Mouse (Mus musculus) heart, postnatal 14 days (tissue): ENCODE data around the gene Ttbk1. TPM values are rescaled to one million over a fixed set of nuclear protein-coding genes. Genes with fewer than 3 reads are reported as not detected.

ENCODE experiments used
- DNase-seq, 2 experiments: peaks; one replicate each; pipeline ENCODE4 v3.0.0; 2021 to 2022
- intact Hi-C: fragments of 180-260 bp; cut with DNase I; formaldehyde crosslinking; loops from one replicate; pipeline ENCODE4 v1.15.1; 2025
- total RNA-seq, 2 experiments: library from RNA; stranded (reverse); gene quantifications; 2 replicates each; pipeline ENCODE4 v1.2.3; 2021

Gene Ttbk1
- total RNA-seq, 2 experiments from 2014 or later = 0.29 to 0.48 TPM

GRCm38 (mm10) chr17:46428761-46429414 is 58.6 kb downstream of the Ttbk1 start, which contains the start of gene Crip3:
Gene Crip3 (plus strand): TSS chr17:46428926.
- no peak for DNase-seq
- intact Hi-C loops = no loop called here

DNA sequence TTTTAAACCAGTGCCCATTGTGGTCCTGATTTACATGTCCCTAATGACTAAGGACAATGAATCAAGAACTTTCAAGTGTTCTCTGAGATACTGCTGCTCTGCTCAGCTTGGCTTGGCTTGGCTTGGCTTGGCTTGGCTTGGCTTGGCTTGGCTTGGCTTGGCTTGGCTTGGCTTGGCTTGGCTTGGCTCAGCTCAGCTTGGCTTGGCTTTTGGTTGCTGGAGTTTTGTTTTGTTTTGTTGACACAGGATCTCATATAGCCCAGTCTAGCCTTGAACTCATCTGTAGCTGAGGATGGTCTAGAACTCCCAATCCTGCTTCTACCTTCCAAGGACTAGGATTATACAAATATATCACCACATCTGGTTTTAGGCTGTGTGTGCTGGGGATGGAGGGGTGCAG is 61.0 kb downstream of the Ttbk1 start:
- intact Hi-C loops = no loop called here
- no peak for DNase-seq

- no peak for DNase-seq
- intact Hi-C loops = no loop called here
Observed at GRCm38 (mm10) chr17:46419717-46420116, 67.8 kb downstream of the Ttbk1 start.

GRCm38 (mm10) chr17:46418628-46419027 is 68.8 kb downstream of the Ttbk1 start:
- peak; percentile 32 to 56 for DNase-seq
- intact Hi-C loops = no loop called here

GRCm38 (mm10) chr17:46408478-46408877 is 79.0 kb downstream of the Ttbk1 start:
- DNase-seq = no peak
- intact Hi-C loops = no loop called here

DNA sequence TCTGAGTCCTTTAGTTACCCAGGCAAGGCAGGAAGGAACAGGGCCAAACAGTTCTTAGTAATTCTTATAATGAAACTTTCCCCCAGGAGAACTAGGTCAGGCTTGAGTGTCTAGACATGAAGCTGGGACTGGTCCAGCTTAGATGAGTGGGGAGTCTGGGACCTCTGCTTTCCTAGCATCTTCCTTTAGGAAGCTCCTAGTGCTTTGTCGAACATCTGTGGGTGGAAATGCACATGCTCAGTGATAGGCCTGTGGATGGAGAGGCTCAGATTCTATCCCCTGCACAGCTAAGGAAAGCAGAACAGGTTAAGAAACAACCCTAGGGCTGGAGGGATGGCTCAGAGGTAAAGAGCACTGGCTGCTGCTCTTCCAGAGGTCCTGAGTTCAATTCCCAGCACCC is 92.8 kb downstream of the Ttbk1 start:
- intact Hi-C loops = no loop called here
- DNase-seq = no peak

DNA sequence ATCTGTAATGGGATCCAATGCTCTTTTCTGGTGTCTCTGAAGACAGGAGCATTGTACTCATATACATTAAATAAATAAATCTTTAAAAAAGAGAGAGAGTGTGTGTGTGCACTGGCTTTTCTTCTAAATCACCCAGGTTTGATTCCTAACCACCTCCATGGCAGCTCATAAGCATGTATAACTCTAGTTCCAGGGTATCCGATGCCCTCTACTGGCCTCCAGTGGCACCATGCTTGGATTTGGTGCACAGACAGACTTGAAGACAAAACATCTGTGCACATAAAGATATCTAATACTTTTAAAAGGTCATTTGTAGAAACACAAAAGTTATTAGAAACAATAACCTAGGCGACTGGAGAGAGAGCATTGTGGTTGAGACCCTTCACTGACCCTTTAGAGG is 94.5 kb downstream of the Ttbk1 start:
- peak; percentile 18 to 45 for DNase-seq
- intact Hi-C loops = no loop called here

Other genes with a start within 250 kb of the Ttbk1 start
- gene Polr1c, start 239.6 kb downstream of the Ttbk1 start, total RNA-seq = 10 to 100 TPM; 19.1 to 27.3 TPM
- gene Yipf3, start 239.6 kb downstream of the Ttbk1 start, total RNA-seq = 10 to 100 TPM; 72.4 to 77.7 TPM
- under 1 TPM; 0.50 to 0.85 TPM for gene Lrrc73, start 234.1 kb downstream of the Ttbk1 start, total RNA-seq
- gene Tjap1, start 204.6 kb downstream of the Ttbk1 start, total RNA-seq = 10 to 100 TPM; 40.6 to 42.9 TPM
- under 1 TPM; 0.68 to 0.84 TPM for gene Dlk2, start 190.3 kb downstream of the Ttbk1 start, total RNA-seq
- 1 to 10 TPM; 4.6 to 5.4 TPM for gene Abcc10, start 159.3 kb downstream of the Ttbk1 start, total RNA-seq
- 10 to 100 TPM; 19.2 TPM for gene Zfp318, start 103.9 kb downstream of the Ttbk1 start, total RNA-seq
- gene Crip3, start 58.7 kb downstream of the Ttbk1 start, total RNA-seq = 1 to 10 TPM in 1 of 2 experiments, under 1 TPM in 1; 0.79 to 2.3 TPM
- gene Slc22a7, start 49.2 kb downstream of the Ttbk1 start, total RNA-seq = not detected
- 1 to 10 TPM; 2.1 to 2.4 TPM for gene Dnph1, start 9.0 kb upstream of the Ttbk1 start, total RNA-seq
- gene Cul9, start 58.7 kb upstream of the Ttbk1 start, total RNA-seq = 10 to 100 TPM; 17.0 to 18.2 TPM
- gene Srf, start 68.5 kb upstream of the Ttbk1 start, total RNA-seq = 100 to 1,000 TPM in 1 of 2 experiments, 10 to 100 TPM in 1; 93.0 to 109 TPM
- gene Ptk7, start 141.8 kb upstream of the Ttbk1 start, total RNA-seq = 1 to 10 TPM; 9.1 to 9.2 TPM
- gene Klc4, start 158.3 kb upstream of the Ttbk1 start, total RNA-seq = 10 to 100 TPM; 24.5 to 25.3 TPM
- 100 to 1,000 TPM; 106 to 121 TPM for gene Mrpl2, start 158.6 kb upstream of the Ttbk1 start, total RNA-seq
- 10 to 100 TPM; 30.3 to 37.6 TPM for gene Cul7, start 162.7 kb upstream of the Ttbk1 start, total RNA-seq
- 10 to 100 TPM in 1 of 2 experiments, 1 to 10 TPM in 1; 9.8 to 14.2 TPM for gene Rrp36, start 186.7 kb upstream of the Ttbk1 start, total RNA-seq
- gene Mea1, start 191.1 kb upstream of the Ttbk1 start, total RNA-seq = 10 to 100 TPM; 44.2 to 47.1 TPM
- gene Klhdc3, start 193.2 kb upstream of the Ttbk1 start, total RNA-seq = 100 to 1,000 TPM; 127 TPM
- 10 to 100 TPM; 35.0 to 35.3 TPM for gene Ppp2r5d, start 217.4 kb upstream of the Ttbk1 start, total RNA-seq
- 10 to 100 TPM; 24.3 to 25.1 TPM for gene Pex6, start 223.8 kb upstream of the Ttbk1 start, total RNA-seq
- gene Gnmt, start 241.5 kb upstream of the Ttbk1 start, total RNA-seq = under 1 TPM; 0.26 to 0.41 TPM